In the genomic region with DNA sequence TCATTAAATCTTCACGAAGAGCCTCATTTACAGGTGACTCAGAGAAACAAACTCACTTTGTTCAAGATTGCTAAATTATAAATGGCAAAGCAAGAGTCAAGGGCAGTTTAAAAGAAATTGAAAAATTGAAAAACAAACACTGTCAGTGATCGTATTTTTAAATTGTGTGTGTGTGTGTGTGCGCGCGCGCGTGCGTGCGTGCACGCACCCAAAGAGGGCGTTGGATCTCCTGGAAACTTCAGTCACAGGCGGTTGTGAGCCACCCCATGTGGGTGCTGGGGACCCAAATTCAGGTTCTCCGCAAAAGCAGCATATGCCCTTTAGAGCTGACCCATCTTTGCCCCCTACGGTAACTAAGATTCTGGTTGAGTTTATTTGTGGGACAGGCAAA, we compare ENCODE assay signal across 8 mouse cellular contexts. TPM values are rescaled to one million over a fixed set of nuclear protein-coding genes. Genes with fewer than 3 reads are reported as not detected.
DNase-seq lines count a peak whose midpoint lies in the region; ATAC-seq and TF ChIP-seq lines count a peak whose summit lies in the region.

No protein-coding gene starts in this region.

- no peak overlapping the region for H3K27ac ChIP-seq in lung, embryonic 16.5 days (ENCODE audit: low read length)
- H3K27ac ChIP-seq in forebrain, embryonic 12.5 days, result no peak overlapping the region
- peak overlapping the region; percentile 92 for H3K27ac ChIP-seq in limb, embryonic 10.5 days
- H3K27ac ChIP-seq in neural tube, embryonic 13.5 days (replicated peaks), result no peak overlapping the region

- peak overlapping the region; percentile 100 for H3K4me2 ChIP-seq in lung, embryonic 16.5 days (ENCODE audit: low read depth, low read length)
- H3K4me2 ChIP-seq in forebrain, embryonic 12.5 days, result peak overlapping the region; percentile 100
- H3K4me2 ChIP-seq in neural tube, embryonic 13.5 days, result peak overlapping the region; percentile 87

- WGBS in lung, embryonic 16.5 days, result 30% methylated on average over 14 of the region's 14 CpGs
- WGBS in lung, adult 2 months, result 32% methylated on average over 14 of the region's 14 CpGs
- WGBS in forebrain, embryonic 12.5 days, result 21% methylated on average over 14 of the region's 14 CpGs
- 34% methylated on average over 14 of the region's 14 CpGs for WGBS in limb, embryonic 10.5 days
- 36% methylated on average over 14 of the region's 14 CpGs for WGBS in neural tube, embryonic 13.5 days

- H3K9ac ChIP-seq in lung, embryonic 16.5 days (ENCODE audit: low read length), result peak overlapping the region; percentile 13; the same call in 1 of the 2 replicates
- H3K9ac ChIP-seq in forebrain, embryonic 12.5 days, result no peak overlapping the region
- peak overlapping the region; percentile 98; the same call in 1 of the 2 replicates for H3K9ac ChIP-seq in neural tube, embryonic 13.5 days

- H3K36me3 ChIP-seq in lung, embryonic 16.5 days (ENCODE audit: control insufficient read depth, insufficient read depth, low read length), result no peaks in the 10 kb centered on the region
- H3K36me3 ChIP-seq in forebrain, embryonic 12.5 days (replicated peaks), result peaks cover 14% of the 10 kb centered on the region
- peaks cover 18% of the 10 kb centered on the region for H3K36me3 ChIP-seq in limb, embryonic 10.5 days
- H3K36me3 ChIP-seq in neural tube, embryonic 13.5 days, result peaks cover 13% of the 10 kb centered on the region

- peak overlapping the region; percentile 91 for H3K4me3 ChIP-seq in lung, embryonic 16.5 days (ENCODE audit: low read length)
- H3K4me3 ChIP-seq in lung, adult 2 months (replicated peaks; ENCODE audit: extremely low read depth, low read depth, low read length), result no peak overlapping the region
- peak overlapping the region; percentile 92 for H3K4me3 ChIP-seq in forebrain, embryonic 12.5 days (replicated peaks)
- H3K4me3 ChIP-seq in limb, embryonic 10.5 days, result peak overlapping the region; percentile 91
- peak overlapping the region; percentile 88 for H3K4me3 ChIP-seq in neural tube, embryonic 13.5 days

- DNase-seq in lung, adult 2 months, result no peak
- no peak for DNase-seq in limb, embryonic 10.5 days (ENCODE audit: low spot score)
- DNase-seq in frontal cortex, postnatal 36 days (ENCODE audit: low spot score in 2 of 2), result no peak
- no peak for DNase-seq in urinary bladder, postnatal 14 days (ENCODE audit: low spot score)
- no peak for DNase-seq in ovary, postnatal 14 days (ENCODE audit: low spot score)

- no peak for TF ChIP-seq CTCF in lung, adult 2 months (IDR thresholded peaks at IDR 0.05; ENCODE audit: insufficient read depth, low read length)

- H3K9me3 ChIP-seq in lung, embryonic 16.5 days (ENCODE audit: control insufficient read depth, low read length), result no peaks in the 10 kb centered on the region
- H3K9me3 ChIP-seq in forebrain, embryonic 12.5 days, result no peaks in the 10 kb centered on the region
- no peaks in the 10 kb centered on the region for H3K9me3 ChIP-seq in limb, embryonic 10.5 days (replicated peaks)
- H3K9me3 ChIP-seq in neural tube, embryonic 13.5 days, result no peaks in the 10 kb centered on the region

- no peaks in the 10 kb centered on the region for H3K27me3 ChIP-seq in lung, embryonic 16.5 days (ENCODE audit: control insufficient read depth, insufficient read depth, low read depth, low read length)
- H3K27me3 ChIP-seq in forebrain, embryonic 12.5 days, result no peaks in the 10 kb centered on the region
- H3K27me3 ChIP-seq in limb, embryonic 10.5 days (ENCODE audit: low read depth, poor library complexity, severe bottlenecking), result no peaks in the 10 kb centered on the region
- no peaks in the 10 kb centered on the region for H3K27me3 ChIP-seq in neural tube, embryonic 13.5 days

- no peak for ATAC-seq in lung, embryonic 16.5 days (ENCODE audit: low read depth)
- no peak for ATAC-seq in forebrain, embryonic 12.5 days (ENCODE audit: low FRiP score)
- no peak for ATAC-seq in neural tube, embryonic 13.5 days (ENCODE audit: low read depth)

- no peak for TF ChIP-seq POLR2A in lung, adult 2 months (IDR thresholded peaks at IDR 0.05; ENCODE audit: borderline replicate concordance, extremely low read depth, low read depth, low read length)

- peaks cover 19% of the 10 kb centered on the region for H3K4me1 ChIP-seq in lung, embryonic 16.5 days (replicated peaks; ENCODE audit: control insufficient read depth, insufficient read depth, low read length)
- peaks cover 5% of the 10 kb centered on the region for H3K4me1 ChIP-seq in lung, adult 2 months (ENCODE audit: control insufficient read depth, insufficient read depth, low read length)
- H3K4me1 ChIP-seq in forebrain, embryonic 12.5 days, result peaks cover 37% of the 10 kb centered on the region
- peaks cover 27% of the 10 kb centered on the region for H3K4me1 ChIP-seq in limb, embryonic 10.5 days
- peaks cover 40% of the 10 kb centered on the region for H3K4me1 ChIP-seq in neural tube, embryonic 13.5 days (replicated peaks)

RNA-seq across cellular contexts. Expression of a gene that starts 0.8 kb away (rescaled TPM):
- polyA plus RNA-seq in lung, embryonic 16.5 days (2015; fragmentation: Nextera tagmentation; extraction: Ambion mirVana), result 4.6 and 5.0 TPM in 2 replicates
- 27.1 and 31.9 TPM in 2 replicates for polyA plus RNA-seq in lung, adult 2 months (2012; rRNA removed)
- polyA plus RNA-seq in forebrain, embryonic 12.5 days (2016; fragmentation: Nextera tagmentation; extraction: Ambion mirVana), result 15.4 and 16.2 TPM in 2 replicates
- 9.2 and 12.3 TPM in 2 replicates for polyA plus RNA-seq in limb, embryonic 10.5 days (2016; fragmentation: Nextera tagmentation; extraction: Ambion mirVana)
- 11.6 and 12.7 TPM in 2 replicates for polyA plus RNA-seq in neural tube, embryonic 13.5 days (2015; fragmentation: Nextera tagmentation; extraction: Ambion mirVana)

RNA-seq across cellular contexts. Expression of a gene that starts 13.9 kb away (rescaled TPM):
- polyA plus RNA-seq in lung, embryonic 16.5 days (2015; fragmentation: Nextera tagmentation; extraction: Ambion mirVana), result 4.4 and 6.4 TPM in 2 replicates
- polyA plus RNA-seq in lung, adult 2 months (2012; rRNA removed), result 0.36 and 1.5 TPM in 2 replicates
- polyA plus RNA-seq in forebrain, embryonic 12.5 days (2016; fragmentation: Nextera tagmentation; extraction: Ambion mirVana), result 9.6 and 10.1 TPM in 2 replicates
- 2.5 and 3.3 TPM in 2 replicates for polyA plus RNA-seq in limb, embryonic 10.5 days (2016; fragmentation: Nextera tagmentation; extraction: Ambion mirVana)
- 7.6 and 8.9 TPM in 2 replicates for polyA plus RNA-seq in neural tube, embryonic 13.5 days (2015; fragmentation: Nextera tagmentation; extraction: Ambion mirVana)

RNA-seq across cellular contexts. Expression of a gene that starts 21.5 kb away (rescaled TPM):
- 0.29 and 0.40 TPM in 2 replicates for polyA plus RNA-seq in lung, embryonic 16.5 days (2015; fragmentation: Nextera tagmentation; extraction: Ambion mirVana)
- not detected in 2 replicates for polyA plus RNA-seq in lung, adult 2 months (2012; rRNA removed)
- polyA plus RNA-seq in forebrain, embryonic 12.5 days (2016; fragmentation: Nextera tagmentation; extraction: Ambion mirVana), result 21.4 and 24.8 TPM in 2 replicates
- polyA plus RNA-seq in limb, embryonic 10.5 days (2016; fragmentation: Nextera tagmentation; extraction: Ambion mirVana), result 0.23 TPM in 1 of 2 replicates, not detected in the other
- polyA plus RNA-seq in neural tube, embryonic 13.5 days (2015; fragmentation: Nextera tagmentation; extraction: Ambion mirVana), result 45.8 and 54.8 TPM in 2 replicates

RNA-seq across cellular contexts. Expression of a gene that starts 56.0 kb away (rescaled TPM):
- 31.8 and 34.2 TPM in 2 replicates for polyA plus RNA-seq in lung, embryonic 16.5 days (2015; fragmentation: Nextera tagmentation; extraction: Ambion mirVana)
- 1.2 and 1.9 TPM in 2 replicates for polyA plus RNA-seq in lung, adult 2 months (2012; rRNA removed)
- polyA plus RNA-seq in forebrain, embryonic 12.5 days (2016; fragmentation: Nextera tagmentation; extraction: Ambion mirVana), result 108 and 118 TPM in 2 replicates
- polyA plus RNA-seq in limb, embryonic 10.5 days (2016; fragmentation: Nextera tagmentation; extraction: Ambion mirVana), result 38.2 and 49.5 TPM in 2 replicates
- polyA plus RNA-seq in neural tube, embryonic 13.5 days (2015; fragmentation: Nextera tagmentation; extraction: Ambion mirVana), result 104 and 121 TPM in 2 replicates

Comparison
In these comparisons a context has a peak if more than half of its experiments do, and no peak if none do; other contexts are left out.
1. RNA of a gene that starts 21.5 kb away (polyA plus RNA-seq): 45.8 to 54.8 TPM in neural tube, embryonic 13.5 days and 21.4 to 24.8 TPM in forebrain, embryonic 12.5 days; 0.29 to 0.40 TPM in lung, embryonic 16.5 days, 0.23 TPM in limb, embryonic 10.5 days and not detected in lung, adult 2 months; every median in the first group is over 10 times any median in the second.
2. Peak in every context shown above with its lines, with median percentiles within 50 percentile points of each other: H3K4me2 ChIP-seq.